In the genomic region with DNA sequence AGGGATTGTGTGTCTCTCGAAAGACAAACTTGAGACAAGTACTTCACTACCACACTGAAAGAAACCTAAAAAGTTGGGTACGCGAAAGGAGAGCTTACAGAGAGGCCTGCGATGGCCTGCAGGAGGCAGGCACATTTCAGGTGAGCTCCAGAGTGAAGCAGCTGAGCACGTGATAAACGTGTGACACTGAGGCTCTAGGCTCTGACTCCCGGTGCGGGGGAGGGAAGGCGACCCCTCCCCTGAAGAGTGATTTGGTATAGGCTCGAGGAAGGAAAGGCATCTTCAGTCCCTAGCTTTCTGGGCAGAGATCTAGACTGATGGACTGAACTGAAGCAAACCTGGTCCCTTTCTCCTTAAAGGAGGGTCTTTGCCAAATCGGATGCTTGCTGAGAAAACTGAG, we compare ENCODE assay signal across 12 mouse cellular contexts. TPM values are rescaled to one million over a fixed set of nuclear protein-coding genes. Genes with fewer than 3 reads are reported as not detected.
DNase-seq lines count a peak whose midpoint lies in the region; ATAC-seq and TF ChIP-seq lines count a peak whose summit lies in the region.
"Had no signal": no experiment of that assay in that cellular context is flagged by ENCODE, and none has a peak within 500 bp of the region (broad histone marks: within the 10 kb centered on the region; RNA-seq: fewer than 3 reads in every experiment).

No protein-coding gene starts in this region.

- no peak overlapping the region for H3K4me2 ChIP-seq in liver, embryonic 14.5 days (ENCODE audit: low read depth)
- H3K4me2 ChIP-seq in liver, embryonic 12.5 days: no peak overlapping the region

- H3K36me3 ChIP-seq in liver, embryonic 14.5 days (replicated peaks; ENCODE audit: control insufficient read depth, insufficient read depth, low read depth): no peaks in the 10 kb centered on the region
- H3K36me3 ChIP-seq in liver, embryonic 12.5 days: 0 out of 2 replicates have a peak, but pooled peaks cover 6% of the 10 kb centered on the region
- H3K36me3 ChIP-seq in E14TG2a.4 (ENCODE audit: insufficient read depth, low read length): peaks cover 33% of the 10 kb centered on the region
- H3K36me3 ChIP-seq in megakaryocyte, embryonic 14.5 days (replicated peaks; ENCODE audit: low read length): peaks cover 34% of the 10 kb centered on the region
- H3K36me3 ChIP-seq: neural tube, embryonic 13.5 days had no signal

- H3K4me3 ChIP-seq in liver, embryonic 14.5 days (ENCODE audit: insufficient read depth in 1 of 2, low read depth in 2 of 2, low read length in 2 of 2): no peak overlapping the region
- H3K4me3 ChIP-seq in liver, embryonic 12.5 days: no peak overlapping the region
- peak overlapping the region; percentile 99 for H3K4me3 ChIP-seq in E14TG2a.4 (replicated peaks; ENCODE audit: low read length)
- peak overlapping the region; percentile 92 for H3K4me3 ChIP-seq in megakaryocyte, embryonic 14.5 days (replicated peaks)

- 32% methylated on average over 11 of the region's 11 CpGs for WGBS in liver, embryonic 14.5 days (ENCODE audit: insufficient replicate concordance)
- WGBS in liver, embryonic 12.5 days (ENCODE audit: insufficient replicate concordance): 26% methylated on average over 11 of the region's 11 CpGs

- peaks cover 3 to 16% of the 10 kb centered on the region in 2 experiments; a peak in 3 of 4 replicates for H3K4me1 ChIP-seq in liver, embryonic 14.5 days (replicated peaks; ENCODE audit: control insufficient read depth in 2 of 2, insufficient read depth in 2 of 2, low read length in 1 of 2)
- H3K4me1 ChIP-seq in liver, embryonic 12.5 days: peaks cover 24% of the 10 kb centered on the region
- peaks cover 57% of the 10 kb centered on the region for H3K4me1 ChIP-seq in E14TG2a.4 (replicated peaks; ENCODE audit: low read depth, low read length)
- peaks cover 70% of the 10 kb centered on the region for H3K4me1 ChIP-seq in megakaryocyte, embryonic 14.5 days

- no peak for ATAC-seq in liver, embryonic 14.5 days (ENCODE audit: insufficient read depth)
- ATAC-seq in liver, embryonic 12.5 days: no peak

- no peak for TF ChIP-seq EP300 in liver, embryonic 14.5 days (IDR thresholded peaks at IDR 0.05; ENCODE audit: low read depth)

- no peak overlapping the region for H3K27ac ChIP-seq in liver, embryonic 14.5 days
- H3K27ac ChIP-seq in liver, embryonic 12.5 days: no peak overlapping the region
- H3K27ac ChIP-seq: gastrocnemius, adult 2 months; neural tube, embryonic 13.5 days had no signal

- no peak for DNase-seq in liver, embryonic 14.5 days (ENCODE audit: low read depth in 3 of 3, low spot score in 3 of 3)
- DNase-seq in ZHBTc4 (ENCODE audit: low read depth, low spot score): peak; percentile 81
- no peak for DNase-seq in layer of hippocampus, adult 11-12 months (ENCODE audit: low spot score)
- no peak for DNase-seq in right cerebral cortex, adult 2 months (ENCODE audit: low spot score in 2 of 2)
- DNase-seq in layer of hippocampus, postnatal 25 days (ENCODE audit: extremely low spot score in 1 of 2, low spot score in 1 of 2): no peak
- DNase-seq: gastrocnemius, adult 2 months; lung, postnatal 36 days had no signal

- H3K9me3 ChIP-seq in liver, embryonic 14.5 days (ENCODE audit: control insufficient read depth, low read length): no peaks in the 10 kb centered on the region
- no peaks in the 10 kb centered on the region for H3K9me3 ChIP-seq in liver, embryonic 12.5 days (replicated peaks)
- H3K9me3 ChIP-seq in E14TG2a.4 (ENCODE audit: low read length): no peaks in the 10 kb centered on the region
- no peaks in the 10 kb centered on the region for H3K9me3 ChIP-seq in megakaryocyte, embryonic 14.5 days
- H3K9me3 ChIP-seq: neural tube, embryonic 13.5 days had no signal

- TF ChIP-seq CTCF in liver, embryonic 14.5 days (IDR thresholded peaks at IDR 0.05; ENCODE audit: low read depth): peak; percentile 21; the same call in 1 of the 2 replicates
- peak; percentile 19; the same call in 1 of the 2 replicates for TF ChIP-seq CTCF in E14TG2a.4 (conservative IDR thresholded peaks at IDR 0.05; ENCODE audit: low read length)

- H3K9ac ChIP-seq in liver, embryonic 14.5 days (replicated peaks): no peak overlapping the region
- no peak overlapping the region for H3K9ac ChIP-seq in liver, embryonic 12.5 days
- H3K9ac ChIP-seq: neural tube, embryonic 13.5 days had no signal

- peaks cover 15% of the 10 kb centered on the region for H3K27me3 ChIP-seq in liver, embryonic 14.5 days (ENCODE audit: control insufficient read depth, insufficient read depth, low read length)
- H3K27me3 ChIP-seq in liver, embryonic 12.5 days (replicated peaks): peaks cover 36% of the 10 kb centered on the region
- H3K27me3 ChIP-seq in E14TG2a.4 (ENCODE audit: insufficient read depth, low read length): no peaks in the 10 kb centered on the region
- no peaks in the 10 kb centered on the region for H3K27me3 ChIP-seq in megakaryocyte, embryonic 14.5 days (replicated peaks)

RNA-seq across cellular contexts. Expression of a gene that starts 36.1 kb away (rescaled TPM):
- polyA plus RNA-seq in liver, embryonic 14.5 days (2012; rRNA removed): 0.01 TPM in 1 of 2 replicates, not detected in the other
- polyA plus RNA-seq in liver, embryonic 14.5 days (2014; fragmentation: Nextera tagmentation; extraction: Ambion mirVana): not detected in 2 replicates
- 0.12 TPM in 1 of 2 replicates, not detected in the other for polyA plus RNA-seq in liver, embryonic 12.5 days (2016; fragmentation: Nextera tagmentation; extraction: Ambion mirVana)
- polyA plus RNA-seq in megakaryocyte, embryonic 14.5 days (2012; ENCODE audit: insufficient read depth, low replicate concordance): not detected in 2 replicates
- not detected for total RNA-seq in layer of hippocampus, postnatal 25 days (2021)
- total RNA-seq: gastrocnemius, adult 2 months; left cerebral cortex, postnatal 14 days had no signal

RNA-seq across cellular contexts. Expression of a gene that starts 58.1 kb away (rescaled TPM):
- polyA plus RNA-seq in liver, embryonic 14.5 days (2012; rRNA removed): 8.7 and 9.6 TPM in 2 replicates
- polyA plus RNA-seq in liver, embryonic 14.5 days (2014; fragmentation: Nextera tagmentation; extraction: Ambion mirVana): 13.9 and 16.0 TPM in 2 replicates
- polyA plus RNA-seq in liver, embryonic 12.5 days (2016; fragmentation: Nextera tagmentation; extraction: Ambion mirVana): 35.5 and 38.7 TPM in 2 replicates
- polyA plus RNA-seq in megakaryocyte, embryonic 14.5 days (2012; ENCODE audit: insufficient read depth, low replicate concordance): 188 and 291 TPM in 2 replicates
- total RNA-seq in layer of hippocampus, postnatal 25 days (2021): 100 to 1,000 TPM; 115 to 119 TPM

Comparison
In these comparisons a context has a peak if more than half of its experiments do, and no peak if none do; other contexts are left out.
1. H3K4me3 ChIP-seq: peak in E14TG2a.4 (single experiment) and megakaryocyte, embryonic 14.5 days (single experiment); none in liver, embryonic 14.5 days (0 of 2) and liver, embryonic 12.5 days (single experiment).